Mouse (Mus musculus) thymus, adult 2 months (tissue): Measurements from ENCODE around the gene Rad54l.

ENCODE experiments used
- CTCF ChIP-seq: fragments of 200-500 bp; IDR thresholded peaks from 2 replicates; pipeline ENCODE4 v1.5.1; 2012; ENCODE audit warnings: mild to moderate bottlenecking, control low read depth, low read length, moderate library complexity, borderline replicate concordance; ENCODE audit not compliant: control insufficient read depth, poor library complexity, insufficient read depth; ENCODE audit errors: extremely low read depth
- POLR2A ChIP-seq: fragments of 200-500 bp; IDR thresholded peaks from 2 replicates; pipeline ENCODE4 v1.6.1; 2012; ENCODE audit warnings: mild to moderate bottlenecking, low read length, control low read depth, moderate library complexity; ENCODE audit not compliant: control insufficient read depth, poor library complexity, insufficient read depth; ENCODE audit errors: extremely low read depth

- TF ChIP-seq POLR2A (no peak), CTCF (no peak)
These were observed 18.2 kb downstream of the Rad54l start for GRCm38 (mm10) chr4:116105278-116105677.
